Mouse (Mus musculus) CD4-positive, CD25-positive, alpha-beta regulatory T cell, adult 4 months (primary cell): ENCODE data around the gene Dgkq. TPM values are rescaled to one million over a fixed set of nuclear protein-coding genes. Genes with fewer than 3 reads are reported as not detected.
A peak's percentile ranks its signal among the peaks of the same experiment; 100 is the strongest.

Source experiments
- ATAC-seq: one replicate; pipeline ENCODE4 v1.8.0; 2017
- polyA plus RNA-seq, 2 experiments: library from polyadenylated mRNA; unstranded; fragments of 100-300 nt; shearing (Covaris generic); gene quantifications; one replicate each; pipeline ENCODE4 v1.2.1; 2017

Dgkq gene
- polyA plus RNA-seq, 2 experiments from 2014 or later = 5.2 to 7.0 TPM

GRCm38 (mm10) chr5:108680871-108681270 lies 11.4 kb upstream of the Dgkq start:
- ATAC-seq = no peak

DNA sequence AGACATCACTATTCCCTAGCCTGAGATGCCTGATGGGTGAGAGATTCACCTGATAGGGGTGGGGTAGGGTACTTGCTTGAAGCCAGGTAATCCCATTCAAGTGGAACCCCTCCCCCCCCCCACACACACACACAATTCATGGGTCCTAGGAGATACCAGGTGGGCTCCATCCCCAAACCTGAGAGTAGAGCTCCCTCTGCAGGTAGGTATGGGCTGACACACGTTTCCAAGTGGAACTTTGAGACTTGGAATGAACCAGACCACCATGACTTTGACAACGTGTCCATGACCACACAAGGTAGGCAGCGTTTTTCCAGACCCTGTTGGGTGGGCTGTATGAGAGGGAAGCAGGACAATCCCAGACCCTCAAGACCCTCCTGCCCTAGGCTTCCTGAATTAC lies 10.4 kb upstream of the Dgkq start:
- no peak for ATAC-seq

- ATAC-seq = no peak
Measured at GRCm38 (mm10) chr5:108678296-108678854, 8.9 kb upstream of the Dgkq start.

DNA sequence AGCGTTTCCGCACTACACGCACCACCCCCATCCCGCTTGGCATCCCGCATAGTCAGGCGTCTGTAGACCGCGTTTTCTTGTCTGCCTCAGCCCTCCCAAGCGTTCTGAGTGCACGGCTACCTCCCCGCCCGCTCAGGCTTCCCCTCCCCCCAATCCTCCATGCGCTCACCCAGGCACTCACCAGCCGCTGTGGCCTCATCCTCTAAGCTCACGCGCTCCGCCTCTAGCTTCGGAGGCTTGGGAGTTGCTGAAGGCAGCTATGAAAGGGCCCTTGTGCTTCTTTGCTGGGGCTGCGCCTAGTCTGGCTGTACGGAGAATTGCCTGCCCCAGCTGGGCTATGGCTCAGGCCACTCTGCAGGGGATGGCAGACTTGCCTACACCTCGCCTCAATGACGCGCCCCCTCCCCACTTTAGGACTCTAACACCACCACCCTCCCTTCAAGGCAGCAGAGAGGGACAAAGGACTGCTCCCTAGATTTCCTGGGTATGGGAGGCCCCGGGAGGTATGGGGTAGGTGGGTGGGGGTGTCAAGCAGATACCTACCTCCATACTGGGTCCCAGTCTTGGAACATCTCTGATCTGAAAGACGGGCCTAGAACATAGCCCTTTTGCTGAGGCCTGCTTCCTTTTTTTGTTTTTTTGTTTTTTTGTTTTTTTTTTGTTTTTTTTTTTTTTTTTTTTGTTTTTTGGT lies 8.3 kb upstream of the Dgkq start:
- ATAC-seq = no peak

DNA sequence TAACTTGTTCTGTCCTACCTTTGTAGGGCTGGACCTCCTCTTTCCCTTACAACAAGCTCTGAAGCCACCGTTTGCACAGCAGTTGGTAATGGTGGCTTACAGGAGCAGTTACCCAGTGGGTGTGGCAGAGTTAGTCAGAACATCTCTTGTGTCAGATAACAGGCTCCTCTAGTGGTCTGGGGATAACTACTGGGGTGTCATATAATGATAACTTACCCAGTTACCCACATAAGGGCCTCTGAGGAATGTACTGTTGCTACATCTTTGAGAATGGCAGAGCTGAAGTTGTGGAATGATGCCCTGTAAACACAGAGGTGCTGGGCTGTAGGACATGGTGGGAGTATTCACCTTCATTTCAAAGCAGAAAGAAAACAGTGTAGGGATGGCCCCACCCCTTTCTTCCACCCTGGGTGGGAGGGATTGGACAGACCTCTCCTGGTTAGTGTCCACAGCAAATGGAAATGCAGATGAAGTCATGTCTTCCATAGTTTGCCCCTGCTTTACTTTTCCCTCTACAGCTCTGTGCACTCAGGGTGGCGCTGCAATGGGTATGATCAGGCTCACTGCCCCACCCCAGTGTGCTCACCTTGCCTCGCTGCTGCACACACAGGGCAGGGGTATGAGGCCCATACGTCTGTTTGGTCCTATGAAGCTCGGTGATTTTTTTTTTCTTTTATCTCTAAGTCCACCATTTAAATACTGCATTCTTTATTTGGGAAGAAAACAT lies 7.5 kb upstream of the Dgkq start:
- ATAC-seq = no peak

DNA sequence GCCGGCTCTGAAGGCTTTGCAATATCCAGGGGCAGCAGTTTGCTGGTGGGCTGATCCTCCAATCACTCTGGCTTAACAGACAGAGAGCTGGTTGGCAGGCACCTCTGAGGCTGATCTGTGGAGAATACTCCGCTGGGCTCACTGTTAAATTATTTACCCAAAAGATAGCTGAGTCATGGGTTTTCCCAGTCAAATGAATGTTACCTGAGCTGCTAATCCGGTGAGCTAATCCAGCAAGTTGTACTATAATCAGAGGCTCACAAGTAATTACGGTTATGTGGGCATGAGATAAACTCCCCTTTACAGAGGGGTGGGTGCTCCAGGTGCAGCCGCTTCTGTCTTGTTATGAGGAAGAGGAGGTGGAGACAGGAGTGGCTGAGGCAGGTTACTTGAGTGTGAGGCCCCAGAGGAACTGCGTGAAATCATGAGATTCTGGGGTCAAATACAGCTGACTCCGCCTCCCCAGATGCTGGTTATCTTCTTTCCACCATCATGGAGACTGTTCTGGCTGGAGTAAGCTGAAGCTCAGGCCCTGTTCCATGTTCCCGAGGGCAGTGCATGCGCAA lies 5.9 kb upstream of the Dgkq start, which contains the start of gene Slc26a1:
Gene Slc26a1 (minus strand): TSS at position 319 of the 566 bp plus-strand sequence.
- no peak for ATAC-seq

GRCm38 (mm10) chr5:108674624-108675023 lies 5.2 kb upstream of the Dgkq start:
- no peak for ATAC-seq

DNA sequence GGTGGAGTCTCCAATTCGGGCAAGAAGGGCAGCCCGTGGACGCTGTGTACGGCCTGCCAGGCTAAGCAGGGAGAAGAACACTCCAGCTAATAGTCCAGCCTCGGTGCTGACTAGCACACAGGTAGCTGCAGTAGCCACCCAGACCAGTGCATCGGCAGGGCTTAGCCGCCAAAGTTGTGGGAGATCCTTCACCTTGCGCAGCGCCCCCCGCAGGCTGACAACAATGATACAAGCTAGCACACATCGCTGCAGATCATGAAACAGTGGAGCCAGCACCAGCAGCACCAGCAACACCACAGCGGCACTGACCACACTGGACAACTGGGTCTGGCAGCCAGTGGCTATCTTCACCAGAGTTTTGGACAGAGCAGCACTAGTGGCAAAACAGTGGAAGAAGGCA lies 2.3 kb upstream of the Dgkq start:
- ATAC-seq = no peak

DNA sequence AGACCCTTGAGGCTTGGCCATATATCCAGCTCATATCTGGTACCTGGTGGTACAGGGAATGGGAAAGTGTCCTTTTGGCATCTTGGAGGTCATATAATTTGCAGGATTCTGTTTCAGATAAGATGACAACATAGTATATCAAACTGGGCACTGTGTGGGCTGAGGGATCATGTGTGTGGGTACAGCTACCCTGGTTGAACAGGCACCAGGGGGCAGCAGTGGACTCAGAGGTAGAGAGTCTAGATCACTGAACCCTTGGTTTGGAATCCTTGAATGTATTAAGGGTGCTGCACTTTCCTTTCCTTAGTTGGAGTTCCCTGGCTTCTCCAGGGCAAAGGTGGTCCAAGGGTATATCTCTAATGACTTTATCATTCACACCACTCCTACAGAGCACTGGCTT lies 1.3 kb upstream of the Dgkq start:
- no peak for ATAC-seq

GRCm38 (mm10) chr5:108669986-108670385 lies 514 bp upstream of the Dgkq start:
- ATAC-seq = no peak

DNA sequence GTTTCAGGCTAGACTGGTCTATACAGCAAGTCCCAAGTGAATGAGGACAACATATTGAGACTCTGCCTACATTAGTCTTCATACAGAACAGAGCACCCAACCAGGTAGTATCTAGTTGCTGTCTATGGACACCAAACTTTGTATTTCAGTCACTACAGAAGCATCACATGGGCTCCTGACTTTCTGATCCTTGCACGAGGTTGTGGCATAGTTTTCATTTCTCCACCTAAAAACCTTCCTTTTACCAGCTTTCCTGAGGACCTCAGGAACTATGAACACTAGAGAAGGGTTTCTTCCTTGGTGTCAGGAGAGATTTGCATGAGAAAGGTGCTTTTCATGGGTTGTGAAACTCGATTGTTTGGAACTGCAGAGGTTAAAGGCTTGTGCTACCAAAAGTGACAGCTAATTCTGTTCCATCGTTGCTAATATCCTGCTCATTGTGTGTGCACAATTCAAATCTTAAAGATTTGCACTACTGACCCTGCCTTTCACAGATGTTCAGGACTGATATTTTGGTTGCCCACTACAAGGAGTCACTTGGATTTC lies 1.0 kb downstream of the Dgkq start:
- ATAC-seq = peak; percentile 15

GRCm38 (mm10) chr5:108667370-108667769 lies 2.1 kb downstream of the Dgkq start:
- no peak for ATAC-seq

- ATAC-seq = no peak
Measured at GRCm38 (mm10) chr5:108665066-108665465, 4.4 kb downstream of the Dgkq start.

DNA sequence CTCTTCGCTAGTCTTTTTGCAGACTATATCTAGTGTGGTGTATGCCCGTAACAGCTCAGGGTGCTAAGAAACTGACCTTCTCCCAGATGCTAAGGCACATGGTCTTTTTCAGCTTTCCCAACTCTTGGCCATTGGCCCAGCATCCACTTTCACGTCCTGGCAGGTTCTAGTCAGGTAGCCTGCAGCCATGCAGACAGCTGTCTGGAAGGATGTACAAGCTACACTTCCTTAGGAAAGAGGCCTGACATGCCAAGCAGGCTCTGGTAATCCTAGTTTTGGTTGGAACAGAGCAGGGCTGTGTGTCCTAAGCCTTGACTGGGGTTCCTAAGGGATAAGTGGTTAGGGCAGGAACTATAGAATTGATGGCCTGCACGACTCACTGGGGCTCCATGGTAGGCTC lies 6.7 kb downstream of the Dgkq start:
- ATAC-seq = no peak

- peak; percentile 99 for ATAC-seq
Measured at GRCm38 (mm10) chr5:108660632-108661268, 8.7 kb downstream of the Dgkq start.

DNA sequence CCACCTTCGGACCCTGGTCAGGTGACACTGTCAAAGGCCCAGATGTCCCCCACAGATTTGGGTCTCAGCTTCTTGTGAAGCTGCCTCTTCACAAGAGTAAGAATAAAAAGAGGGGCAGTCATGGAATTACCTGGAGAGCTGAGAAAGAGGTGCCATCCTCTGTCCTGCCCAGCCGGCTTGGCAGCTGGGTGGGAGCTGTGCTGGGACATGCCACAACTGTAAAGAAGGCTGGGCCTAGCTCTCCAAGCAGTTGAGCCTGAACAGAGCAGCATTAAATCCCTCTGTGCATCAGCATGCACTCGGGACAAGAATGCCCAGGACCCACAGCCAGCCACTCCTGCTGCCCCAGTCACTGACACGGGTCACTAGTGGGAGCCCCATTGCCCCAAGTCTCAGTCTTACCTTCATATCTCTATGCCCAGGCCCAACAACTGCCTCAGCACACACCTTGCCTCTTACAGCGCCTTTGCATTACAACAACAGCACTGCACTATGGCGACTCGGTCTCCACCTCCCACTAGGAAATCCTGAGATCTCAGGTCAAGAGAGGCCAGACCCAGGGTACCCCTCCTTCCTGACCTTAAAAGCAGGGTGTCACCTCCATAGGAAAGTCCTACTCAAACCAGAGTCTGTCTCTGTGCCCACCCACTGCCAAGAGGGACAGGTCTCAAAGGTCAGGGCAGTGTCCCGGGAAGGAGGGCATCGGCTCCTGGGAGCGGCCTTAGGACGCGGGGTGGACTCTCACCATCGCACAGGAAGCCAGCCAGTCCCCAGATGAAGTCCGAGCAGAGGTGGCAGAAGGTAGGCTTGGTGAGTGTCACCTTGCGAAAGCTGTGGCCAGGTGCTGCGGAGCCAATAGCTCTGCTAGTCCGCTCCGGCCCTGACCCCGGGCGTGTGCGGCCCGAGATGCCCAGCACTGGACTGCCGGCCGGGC lies 9.5 kb downstream of the Dgkq start, which contains the start of gene Idua:
Gene Idua (plus strand): TSS at position 634 of the 934 bp plus-strand sequence.
- ATAC-seq = peak; percentile 32

- no peak for ATAC-seq
Measured at GRCm38 (mm10) chr5:108658611-108659010, 10.9 kb downstream of the Dgkq start.

DNA sequence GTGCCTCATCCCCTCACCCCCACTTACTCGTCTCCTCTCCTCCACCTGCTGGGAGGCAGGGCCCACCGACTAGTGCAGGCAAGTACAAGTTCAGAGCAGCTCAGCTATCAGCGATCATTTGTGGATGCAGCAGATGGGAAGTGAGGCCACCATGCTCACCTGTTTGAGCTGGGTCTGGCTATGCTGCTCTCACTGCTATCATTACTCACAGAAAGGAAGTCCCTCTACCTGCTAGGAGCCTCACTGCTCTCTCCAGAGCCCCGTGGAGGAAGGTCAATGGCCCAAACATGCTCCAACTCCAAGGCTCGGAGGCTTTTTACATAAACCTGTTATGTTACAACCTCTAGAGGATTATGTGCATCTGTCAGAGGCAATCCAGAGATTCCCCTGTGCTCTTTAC lies 12.1 kb downstream of the Dgkq start:
- ATAC-seq = no peak

- no peak for ATAC-seq
Measured at GRCm38 (mm10) chr5:108655891-108656650, 13.4 kb downstream of the Dgkq start.

GRCm38 (mm10) chr5:108655381-108655780 lies 14.1 kb downstream of the Dgkq start:
- ATAC-seq = no peak
